Mouse (Mus musculus) kidney, adult 2 months (tissue): ENCODE measurements around the gene Olfr251.

Experiments
- CTCF ChIP-seq: fragments of 200-500 bp; conservative IDR thresholded peaks from 2 replicates; pipeline ENCODE4 v1.5.1; 2011; ENCODE audit warnings: low read depth, mild to moderate bottlenecking, control low read depth, low read length, moderate library complexity, mixed read lengths; ENCODE audit not compliant: insufficient read depth, insufficient read length
- POLR2A ChIP-seq: fragments of 200-500 bp; IDR thresholded peaks from one replicate; pipeline ENCODE4 v1.6.1; 2011; ENCODE audit warnings: low read depth, low read length, control low read depth

GRCm38 (mm10) chr9:38401398-38401797, 24.5 kb downstream of the Olfr251 start, which contains the start of gene Olfr147:
- TF ChIP-seq CTCF (no peak), POLR2A (no peak)
